Mouse (Mus musculus): ENCODE measurements around the gene Comt. TPM values are rescaled to one million over a fixed set of nuclear protein-coding genes. Genes with fewer than 3 reads are reported as not detected.

Gene Comt
- polyA plus RNA-seq, 1 experiment from 2014 or later = 118 TPM

- peak overlapping the region; percentile 98 for H3K27ac ChIP-seq
- peaks cover 46% of the 10 kb centered on the region for H3K79me2 ChIP-seq (ENCODE audit: inconsistent target)
- H3K4me3 ChIP-seq (ENCODE audit: inconsistent target) = peak overlapping the region; percentile 24
- WGBS (ENCODE audit: missing documents) = 95% methylated on average over 12 of the region's 13 CpGs
- H3K36me3 ChIP-seq (ENCODE audit: inconsistent target) = peaks cover 31% of the 10 kb centered on the region
Measured at GRCm38 (mm10) chr16:18411026-18411649, 15.5 kb downstream of the Comt start.

DNA sequence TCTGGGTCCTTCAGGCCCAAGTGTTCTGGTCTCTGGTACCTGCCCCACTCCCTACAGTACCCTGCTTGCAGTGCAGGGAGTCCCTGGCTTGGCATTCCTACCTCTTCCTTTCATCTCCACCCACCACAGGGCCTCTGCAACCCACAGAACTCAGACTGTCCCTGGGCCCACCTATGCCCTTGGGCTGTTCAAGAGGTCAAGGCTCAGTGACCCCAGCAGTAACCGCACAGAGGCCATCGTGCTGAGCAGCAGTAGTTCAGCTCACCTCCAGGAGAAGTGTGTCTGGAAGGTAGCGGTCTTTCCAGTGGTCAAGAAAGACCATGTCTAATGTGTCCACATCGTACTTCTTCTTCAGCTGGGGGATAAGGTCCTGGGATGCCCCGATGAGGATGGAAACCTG lies 16.2 kb downstream of the Comt start:
- 95% methylated on average over 5 of the region's 5 CpGs for WGBS (ENCODE audit: missing documents)
- no peak overlapping the region for H3K4me3 ChIP-seq (ENCODE audit: inconsistent target)
- peaks cover 31% of the 10 kb centered on the region for H3K36me3 ChIP-seq (ENCODE audit: inconsistent target)
- H3K27ac ChIP-seq = no peak overlapping the region
- peaks cover 39% of the 10 kb centered on the region for H3K79me2 ChIP-seq (ENCODE audit: inconsistent target)

- WGBS (ENCODE audit: missing documents) = 95% methylated on average over 4 of the region's 4 CpGs
- H3K4me3 ChIP-seq (ENCODE audit: inconsistent target) = no peak overlapping the region
- no peak overlapping the region for H3K27ac ChIP-seq
- peaks cover 31% of the 10 kb centered on the region for H3K36me3 ChIP-seq (ENCODE audit: inconsistent target)
- H3K79me2 ChIP-seq (ENCODE audit: inconsistent target) = peaks cover 33% of the 10 kb centered on the region
Measured at GRCm38 (mm10) chr16:18409776-18410175, 16.9 kb downstream of the Comt start.

- Histone ChIP-seq H3K79me2 (ENCODE audit: inconsistent target) (peaks cover 22% of the 10 kb centered on the region), H3K27ac (no peak overlapping the region), H3K4me3 (ENCODE audit: inconsistent target) (no peak overlapping the region), H3K36me3 (ENCODE audit: inconsistent target) (peaks cover 31% of the 10 kb centered on the region)
- WGBS (ENCODE audit: missing documents) = 91% methylated on average over 7 of the region's 7 CpGs
Measured at GRCm38 (mm10) chr16:18407912-18408311, 18.7 kb downstream of the Comt start.

- Histone ChIP-seq H3K79me2 (ENCODE audit: inconsistent target) (peaks cover 20% of the 10 kb centered on the region), H3K27ac (no peak overlapping the region), H3K4me3 (ENCODE audit: inconsistent target) (no peak overlapping the region), H3K36me3 (ENCODE audit: inconsistent target) (peaks cover 31% of the 10 kb centered on the region)
- WGBS (ENCODE audit: missing documents) = 17% methylated on average over 2 of the region's 2 CpGs
Measured at GRCm38 (mm10) chr16:18406293-18406692, 20.4 kb downstream of the Comt start.

DNA sequence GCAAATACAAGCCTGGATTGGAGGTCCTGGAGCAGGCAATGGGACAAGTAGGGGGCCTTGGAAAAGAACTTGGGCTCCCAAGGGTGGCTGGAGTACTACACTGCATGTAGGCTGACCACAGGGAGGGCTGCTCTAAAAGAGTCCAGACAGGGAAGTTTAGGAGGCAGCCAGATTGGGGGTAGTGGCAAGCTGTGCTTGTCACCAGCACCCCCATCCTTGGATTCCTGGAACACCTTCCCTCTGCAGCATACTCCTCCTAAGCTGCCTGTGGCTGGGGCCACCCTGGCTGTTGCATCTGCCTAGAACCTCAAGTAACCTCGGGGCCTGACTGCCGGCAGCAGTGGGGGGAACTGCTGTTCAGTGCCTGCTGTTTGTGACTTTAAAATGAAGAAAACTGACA lies 20.8 kb downstream of the Comt start:
- no peak overlapping the region for H3K27ac ChIP-seq
- WGBS (ENCODE audit: missing documents) = 63% methylated on average over 2 of the region's 2 CpGs
- no peak overlapping the region for H3K4me3 ChIP-seq (ENCODE audit: inconsistent target)
- H3K36me3 ChIP-seq (ENCODE audit: inconsistent target) = peaks cover 29% of the 10 kb centered on the region
- H3K79me2 ChIP-seq (ENCODE audit: inconsistent target) = peaks cover 16% of the 10 kb centered on the region

DNA sequence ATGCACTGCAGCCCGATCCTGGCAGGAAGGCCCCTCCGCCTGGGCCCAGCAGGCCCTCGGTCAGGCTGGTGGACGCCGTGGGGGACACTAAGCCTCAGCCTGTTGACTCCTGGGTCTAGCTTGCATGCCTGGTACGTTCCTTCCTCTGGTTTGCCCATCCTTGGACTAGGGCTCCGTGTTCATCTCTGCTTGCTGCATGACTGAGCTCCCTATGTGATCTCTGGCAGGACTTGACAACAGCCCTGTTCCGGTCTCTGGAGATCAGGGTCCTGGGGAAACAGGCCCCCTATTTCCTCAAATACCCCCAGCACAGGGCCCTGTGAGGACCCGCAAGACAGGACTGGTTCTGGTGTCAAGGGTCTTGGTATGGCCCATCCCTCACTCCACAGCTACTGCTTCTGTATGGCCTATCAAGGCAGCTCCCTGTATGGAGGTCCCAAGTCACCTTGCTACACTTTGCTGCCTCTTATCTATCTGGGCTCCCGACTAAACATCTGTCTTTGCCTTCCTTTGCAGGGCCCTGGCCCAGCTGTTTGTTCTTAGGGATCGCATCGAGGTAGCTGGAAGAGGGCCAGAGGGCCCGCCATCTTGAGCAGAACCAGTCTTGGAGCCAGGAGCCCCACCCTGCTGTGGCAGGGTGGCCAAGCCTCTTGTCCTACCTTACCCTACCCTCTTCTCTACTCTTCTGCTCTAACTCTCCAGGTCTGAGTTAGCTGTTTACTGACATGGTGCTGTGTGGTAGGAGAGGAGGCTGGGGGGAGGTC lies 21.4 kb downstream of the Comt start:
- WGBS (ENCODE audit: missing documents) = 81% methylated on average over 13 of the region's 13 CpGs
- Histone ChIP-seq H3K4me3 (ENCODE audit: inconsistent target) (no peak overlapping the region), H3K79me2 (ENCODE audit: inconsistent target) (peaks cover 10% of the 10 kb centered on the region; the same call in 1 of the 2 replicates), H3K27ac (no peak overlapping the region), H3K36me3 (ENCODE audit: inconsistent target) (peaks cover 23% of the 10 kb centered on the region)

DNA sequence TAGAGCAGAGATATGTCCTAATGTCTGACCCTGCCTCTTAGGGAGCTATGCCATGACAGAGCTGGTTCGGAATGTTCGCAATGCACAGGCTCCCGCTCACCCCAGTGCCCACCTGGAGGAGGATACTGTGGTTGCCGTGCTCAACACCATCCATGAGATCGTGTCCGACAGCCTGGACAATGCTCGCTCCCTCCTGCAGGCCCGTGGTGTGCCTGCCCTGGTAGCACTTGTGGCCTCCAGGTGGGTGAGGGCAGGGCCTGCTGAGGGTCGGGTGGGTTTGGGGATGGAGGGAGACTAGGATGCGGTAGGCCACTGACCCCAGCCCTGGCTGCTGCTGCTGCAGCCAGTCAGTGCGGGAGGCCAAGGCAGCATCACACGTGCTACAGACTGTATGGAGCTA lies 23.4 kb downstream of the Comt start:
- 96% methylated on average over 12 of the region's 12 CpGs for WGBS (ENCODE audit: missing documents)
- no peak overlapping the region for H3K4me3 ChIP-seq (ENCODE audit: inconsistent target)

DNA sequence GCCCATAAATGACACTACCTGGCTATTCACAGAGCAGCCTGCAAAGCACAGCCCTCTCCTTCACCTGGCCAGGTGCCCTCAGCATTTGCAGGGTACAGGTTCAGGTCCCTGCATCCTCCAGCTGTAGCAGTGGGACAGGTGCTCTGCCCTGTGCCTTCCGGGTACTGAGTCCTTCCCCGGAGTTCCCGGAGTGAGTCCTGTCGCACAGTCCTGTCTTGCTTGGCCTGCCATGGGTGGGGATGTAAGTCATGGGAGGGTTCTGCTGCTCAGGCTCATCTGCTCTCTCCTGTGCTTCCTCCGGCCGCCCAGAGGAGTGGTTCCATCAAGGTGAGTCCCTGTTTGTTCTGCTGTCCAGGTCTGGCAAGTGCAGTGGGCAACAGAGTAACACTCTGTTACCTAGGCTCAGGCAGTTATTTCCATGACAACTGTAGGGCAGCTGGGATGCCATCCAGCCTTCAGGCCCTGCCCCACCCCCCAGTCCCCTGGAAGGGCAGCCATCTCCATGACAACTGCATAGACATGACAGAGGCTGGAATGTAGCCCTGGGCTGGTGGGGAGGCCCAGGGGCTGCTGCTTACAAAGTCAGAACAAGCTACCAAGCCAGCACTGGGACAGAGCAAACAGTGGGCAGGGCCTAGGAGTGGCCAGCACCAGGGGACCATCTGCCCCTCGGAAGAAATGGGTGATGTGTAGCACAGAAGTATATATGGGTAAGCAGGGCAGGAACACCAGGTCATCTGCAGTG lies 26.0 kb downstream of the Comt start:
- WGBS (ENCODE audit: missing documents) = 94% methylated on average over 7 of the region's 7 CpGs
- Histone ChIP-seq H3K4me3 (ENCODE audit: inconsistent target) (no peak overlapping the region), H3K36me3 (ENCODE audit: inconsistent target) (no peaks in the 10 kb centered on the region), H3K79me2 (ENCODE audit: inconsistent target) (no peaks in the 10 kb centered on the region), H3K27ac (no peak overlapping the region)

More for the DNA sequence above, 23.4 kb downstream of the Comt start:
- Histone ChIP-seq H3K36me3 (ENCODE audit: inconsistent target) (peaks cover 9% of the 10 kb centered on the region; the same call in 1 of the 2 replicates), H3K79me2 (ENCODE audit: inconsistent target) (no peaks in the 10 kb centered on the region), H3K27ac (no peak overlapping the region)

- no peak overlapping the region for H3K27ac ChIP-seq
- no peaks in the 10 kb centered on the region for H3K36me3 ChIP-seq (ENCODE audit: inconsistent target)
- WGBS (ENCODE audit: missing documents) = 89% methylated on average over 7 of the region's 9 CpGs
- H3K4me3 ChIP-seq (ENCODE audit: inconsistent target) = no peak overlapping the region
- no peaks in the 10 kb centered on the region for H3K79me2 ChIP-seq (ENCODE audit: inconsistent target)
Measured at GRCm38 (mm10) chr16:18400028-18400427, 26.6 kb downstream of the Comt start.

DNA sequence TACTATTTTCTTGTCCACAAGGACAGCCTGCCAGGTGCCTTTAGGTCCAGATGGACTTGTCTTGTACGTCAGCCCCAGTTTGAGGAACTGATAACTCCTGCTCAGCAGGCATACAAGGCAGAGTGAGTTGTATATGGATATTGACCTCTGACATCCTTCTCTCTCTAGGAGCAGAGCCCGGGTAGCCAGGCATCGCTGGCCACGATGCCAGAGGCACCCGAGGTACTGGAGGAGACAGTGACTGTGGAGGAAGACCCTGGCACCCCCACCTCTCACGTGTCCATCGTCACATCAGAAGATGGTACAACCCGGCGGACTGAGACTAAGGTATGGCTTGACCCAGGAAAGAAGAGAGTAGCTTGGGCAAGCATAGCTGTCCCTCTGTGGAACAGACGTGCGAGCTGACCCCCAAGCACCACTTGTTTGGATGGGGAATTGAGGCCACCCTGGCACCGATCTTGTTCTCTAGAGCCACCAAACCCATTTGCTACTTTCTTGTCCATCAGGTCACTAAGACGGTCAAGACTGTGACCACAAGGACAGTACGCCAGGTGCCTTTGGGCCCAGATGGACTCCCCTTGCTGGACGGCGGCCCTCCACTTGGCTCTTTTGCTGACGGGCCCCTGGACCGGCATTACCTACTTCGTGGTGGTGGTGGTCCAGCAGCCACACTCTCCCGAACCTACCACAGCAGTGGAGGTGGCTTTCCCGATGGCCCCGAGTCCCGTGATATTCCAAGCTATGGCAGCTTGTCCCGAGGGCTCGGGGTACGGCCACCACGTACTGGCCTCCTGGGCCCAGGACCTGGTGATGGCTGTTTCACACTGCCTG lies 29.6 kb downstream of the Comt start:
- WGBS (ENCODE audit: missing documents) = 93% methylated on average over 27 of the region's 27 CpGs
- Histone ChIP-seq H3K27ac (no peak overlapping the region), H3K79me2 (ENCODE audit: inconsistent target) (no peaks in the 10 kb centered on the region), H3K36me3 (ENCODE audit: inconsistent target) (no peaks in the 10 kb centered on the region), H3K4me3 (ENCODE audit: inconsistent target) (no peak overlapping the region)

DNA sequence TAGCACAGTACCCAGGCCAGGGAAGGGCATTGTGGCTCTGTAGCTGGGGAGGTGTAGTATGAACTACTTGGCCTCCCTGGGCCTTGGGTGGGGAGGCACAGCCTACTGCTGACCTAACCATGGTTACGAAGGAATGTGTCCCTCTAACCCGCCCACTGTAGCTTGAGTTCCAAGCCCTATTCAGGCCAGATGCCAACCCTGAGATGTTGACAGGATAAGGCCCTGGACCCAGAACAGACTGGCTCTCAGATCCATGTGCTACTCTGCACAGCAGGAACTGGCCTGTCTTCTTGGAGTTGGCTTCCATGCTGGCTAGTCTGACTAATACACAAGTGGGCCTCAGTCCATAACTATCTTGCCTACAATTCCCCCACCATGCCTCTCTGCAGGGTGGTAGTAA lies 30.5 kb downstream of the Comt start:
- Histone ChIP-seq H3K36me3 (ENCODE audit: inconsistent target) (no peaks in the 10 kb centered on the region), H3K27ac (no peak overlapping the region), H3K79me2 (ENCODE audit: inconsistent target) (no peaks in the 10 kb centered on the region), H3K4me3 (ENCODE audit: inconsistent target) (no peak overlapping the region)
- WGBS (ENCODE audit: missing documents) = 95% methylated on average over 2 of the region's 2 CpGs

DNA sequence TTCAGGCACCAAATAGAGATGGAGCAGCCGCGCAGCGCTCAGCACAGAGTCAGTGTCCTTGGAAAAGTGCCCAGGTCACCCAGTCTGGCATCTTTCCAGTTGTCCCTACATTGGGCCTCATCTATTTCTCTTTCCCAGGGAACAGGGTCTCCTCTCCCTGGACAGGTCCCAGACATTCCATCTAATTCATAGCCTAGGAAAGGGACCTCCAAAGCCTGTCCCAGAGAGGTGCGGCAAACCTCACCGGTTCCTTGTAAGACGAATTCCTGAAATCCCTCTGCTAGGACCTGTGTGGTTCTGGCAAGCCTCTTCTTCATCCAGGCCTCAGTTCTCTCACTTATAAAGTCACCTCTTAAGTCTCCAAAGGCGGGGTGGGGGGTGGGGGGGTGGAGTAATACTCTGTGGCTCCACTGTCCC lies 31.0 kb downstream of the Comt start:
- Histone ChIP-seq H3K27ac (no peak overlapping the region), H3K4me3 (ENCODE audit: inconsistent target) (no peak overlapping the region), H3K79me2 (ENCODE audit: inconsistent target) (no peaks in the 10 kb centered on the region), H3K36me3 (ENCODE audit: inconsistent target) (no peaks in the 10 kb centered on the region)
- WGBS (ENCODE audit: missing documents) = 90% methylated on average over 6 of the region's 7 CpGs
